Mouse (Mus musculus) MEL (cell line): ENCODE measurements around the gene Fuk.

ENCODE experiments used
- EP300 ChIP-seq, 2 experiments: IDR thresholded peaks; 2 replicates each; pipeline ENCODE4 v1.6.1; 2011; ENCODE audit warnings: improper control_type of control experiment in 2 of 2, low read length in 2 of 2, low read depth in 1 of 2, mild to moderate bottlenecking in 1 of 2
- GATA1 ChIP-seq: IDR thresholded peaks from 2 replicates; pipeline ENCODE4 v1.6.1; 2011; ENCODE audit warnings: low read depth, low read length, improper control_type of control experiment
- MAX ChIP-seq: IDR thresholded peaks from 2 replicates; pipeline ENCODE4 v1.6.1; 2011; ENCODE audit warnings: low read length, improper control_type of control experiment
- MEF2A ChIP-seq: IDR thresholded peaks from 2 replicates; pipeline ENCODE4 v1.6.1; 2014; ENCODE audit warnings: low read depth, mild to moderate bottlenecking, inconsistent platforms, low read length, improper control_type of control experiment; ENCODE audit not compliant: poor library complexity, insufficient replicate concordance, severe bottlenecking; ENCODE audit errors: extremely low read depth
- USF1 ChIP-seq: IDR thresholded peaks from 2 replicates; pipeline ENCODE4 v1.6.1; 2014; ENCODE audit warnings: low read depth, mild to moderate bottlenecking, inconsistent platforms, low read length, improper control_type of control experiment, moderate library complexity

DNA sequence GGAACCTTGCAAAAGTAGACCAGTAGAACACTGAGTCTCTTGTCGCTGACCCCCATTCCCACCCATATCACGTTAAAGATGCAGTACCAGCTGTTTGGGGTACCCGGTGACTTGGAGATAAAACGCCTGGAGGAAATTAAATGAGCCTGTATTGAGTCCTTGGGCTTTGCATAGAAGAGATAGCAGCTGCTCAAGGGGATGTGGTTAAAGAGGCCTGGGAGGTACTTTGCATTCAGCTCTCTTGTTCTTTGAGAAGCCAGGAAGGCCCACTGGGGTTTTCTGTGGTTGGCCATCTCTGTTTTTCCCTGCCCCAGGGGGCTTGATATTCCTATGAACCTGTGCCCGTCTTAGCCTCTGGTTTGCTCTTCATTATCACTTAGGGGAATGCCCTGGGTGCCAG is 26.8 kb upstream of the Fuk start:
- TF ChIP-seq USF1 (0 out of 2 replicates have a peak, but pooled peaks have one; percentile 34), GATA1 (peak; percentile 100), MAX (no peak), EP300 (IDR thresholded peaks at IDR 0.05; ENCODE audit: low read depth in 1 of 2, low read length in 2 of 2) (peak; percentile 99), MEF2A (no peak)
